Mouse (Mus musculus): ENCODE data around the gene Mvp. TPM values are rescaled to one million over a fixed set of nuclear protein-coding genes. Genes with fewer than 3 reads are reported as not detected.

The Mvp gene
- 3.9 and 5.7 TPM in 2 replicates for polyA plus RNA-seq (2012; rRNA removed)

GRCm38 (mm10) chr7:127014320-127014719 lies at the start of gene Mvp:
Gene Mvp, minus strand, starts transcription at chr7:127014621.

GRCm38 (mm10) chr7:127041851-127042672 lies 27.6 kb upstream of the Mvp start, which contains the start of gene Kif22:
Gene Kif22, minus strand, starts transcription at chr7:127042471.

GRCm38 (mm10) chr7:127026984-127027726 lies 12.7 kb upstream of the Mvp start, which contains the start of gene Maz:
Gene Maz, minus strand, starts transcription at chr7:127027037.

DNA sequence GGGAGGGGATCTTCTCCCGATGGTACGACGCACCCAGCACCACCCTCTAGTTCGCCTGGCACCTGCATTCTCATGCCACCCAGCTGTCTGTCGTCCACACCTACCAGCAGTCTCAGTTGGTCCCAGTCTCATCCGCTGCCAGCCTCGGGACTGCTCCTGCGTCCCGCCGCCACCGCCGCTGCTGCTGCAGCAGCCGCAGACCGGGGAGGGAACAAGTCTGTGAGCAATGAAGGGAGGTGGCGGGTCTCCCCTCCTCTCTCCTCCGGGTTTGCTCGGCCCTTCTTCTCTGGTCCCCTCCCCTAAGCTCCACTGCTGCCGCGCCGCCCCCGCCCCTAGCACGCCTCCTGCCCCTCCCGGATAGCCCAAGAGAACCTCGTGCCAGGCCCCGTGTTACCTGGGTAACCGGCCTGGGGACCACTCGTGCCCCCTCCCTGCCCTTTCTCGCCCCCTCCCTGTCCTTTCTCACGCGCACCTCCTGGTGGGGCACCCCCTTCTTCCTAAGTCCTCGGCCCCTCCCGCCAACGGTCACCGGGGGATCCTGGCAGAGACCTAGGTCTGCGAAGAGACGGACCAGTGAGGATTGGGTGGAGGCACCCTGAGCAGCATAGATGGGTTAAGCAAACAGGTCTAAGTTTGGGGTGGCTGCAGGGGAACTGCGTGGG lies 6.6 kb upstream of the Mvp start, which contains the start of the genes Gm42742 and Prrt2:
Gene Gm42742, minus strand, starts transcription at position 197 of the 662 bp plus-strand sequence.
Gene Prrt2, minus strand, starts transcription at position 311 of the 662 bp plus-strand sequence.

DNA sequence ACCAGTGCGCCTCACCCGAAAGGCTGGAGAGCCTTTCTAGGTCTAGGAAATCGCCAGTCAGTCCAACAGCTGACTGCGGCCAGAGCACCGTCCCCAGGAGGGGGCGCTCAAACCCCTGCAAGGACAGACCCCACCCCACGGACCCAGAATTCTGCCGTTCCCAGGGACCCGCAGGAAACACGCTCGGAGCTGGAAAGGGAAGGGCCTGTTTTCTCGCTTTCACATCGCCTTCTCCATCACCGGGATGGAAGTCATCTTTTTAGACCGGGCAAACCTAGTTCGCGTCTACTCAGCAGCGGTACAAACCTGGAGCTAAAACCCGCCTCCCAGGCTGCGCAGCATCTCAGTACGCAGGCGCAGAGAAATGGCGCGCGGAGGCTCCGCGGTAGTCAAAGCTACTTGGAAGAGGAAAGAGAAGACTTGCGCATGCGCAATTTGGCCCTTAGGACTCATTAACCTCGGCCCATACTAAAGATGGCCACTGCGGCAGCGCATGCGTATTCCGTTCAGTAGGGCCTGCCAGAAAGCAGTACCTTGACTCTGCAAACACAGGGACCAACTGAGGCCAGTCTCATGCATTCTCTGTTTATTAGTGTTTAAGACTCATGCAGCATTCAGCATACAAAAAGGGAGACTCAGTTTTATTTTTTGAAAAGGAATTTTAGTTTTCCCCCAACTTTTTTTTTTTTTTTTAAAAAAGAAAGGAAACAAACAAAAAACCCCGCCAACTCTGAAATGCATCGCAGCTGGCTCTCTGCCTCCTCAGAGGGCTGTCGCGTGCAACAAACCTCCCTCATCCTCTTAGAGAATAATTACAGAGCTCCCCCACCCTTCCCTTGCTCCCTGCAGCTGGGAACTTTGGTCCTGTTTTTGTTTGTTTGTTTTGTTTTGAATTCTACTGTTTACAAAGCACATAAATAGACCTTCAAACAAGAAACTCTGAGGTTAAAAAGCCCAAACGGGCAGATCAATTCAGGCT lies 2.8 kb upstream of the Mvp start, which contains the start of gene Pagr1a:
Gene Pagr1a, minus strand, starts transcription at position 382 of the 979 bp plus-strand sequence.

DNA sequence TGATC lies 1.9 kb upstream of the Mvp start, which contains the start of gene Pagr1b:
Gene Pagr1b, minus strand, starts transcription at position 4 of the 5 bp plus-strand sequence.

GRCm38 (mm10) chr7:126975950-126976866 lies 38.2 kb downstream of the Mvp start, which contains the start of gene Cdiptos:
Gene Cdiptos, minus strand, starts transcription at chr7:126976098.

DNA sequence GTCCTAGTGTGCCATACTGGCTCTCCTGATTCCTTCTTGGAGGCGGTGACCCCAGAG lies 38.7 kb downstream of the Mvp start, which contains the start of gene Cdipt:
Gene Cdipt, plus strand, starts transcription at position 22 of the 57 bp plus-strand sequence.

DNA sequence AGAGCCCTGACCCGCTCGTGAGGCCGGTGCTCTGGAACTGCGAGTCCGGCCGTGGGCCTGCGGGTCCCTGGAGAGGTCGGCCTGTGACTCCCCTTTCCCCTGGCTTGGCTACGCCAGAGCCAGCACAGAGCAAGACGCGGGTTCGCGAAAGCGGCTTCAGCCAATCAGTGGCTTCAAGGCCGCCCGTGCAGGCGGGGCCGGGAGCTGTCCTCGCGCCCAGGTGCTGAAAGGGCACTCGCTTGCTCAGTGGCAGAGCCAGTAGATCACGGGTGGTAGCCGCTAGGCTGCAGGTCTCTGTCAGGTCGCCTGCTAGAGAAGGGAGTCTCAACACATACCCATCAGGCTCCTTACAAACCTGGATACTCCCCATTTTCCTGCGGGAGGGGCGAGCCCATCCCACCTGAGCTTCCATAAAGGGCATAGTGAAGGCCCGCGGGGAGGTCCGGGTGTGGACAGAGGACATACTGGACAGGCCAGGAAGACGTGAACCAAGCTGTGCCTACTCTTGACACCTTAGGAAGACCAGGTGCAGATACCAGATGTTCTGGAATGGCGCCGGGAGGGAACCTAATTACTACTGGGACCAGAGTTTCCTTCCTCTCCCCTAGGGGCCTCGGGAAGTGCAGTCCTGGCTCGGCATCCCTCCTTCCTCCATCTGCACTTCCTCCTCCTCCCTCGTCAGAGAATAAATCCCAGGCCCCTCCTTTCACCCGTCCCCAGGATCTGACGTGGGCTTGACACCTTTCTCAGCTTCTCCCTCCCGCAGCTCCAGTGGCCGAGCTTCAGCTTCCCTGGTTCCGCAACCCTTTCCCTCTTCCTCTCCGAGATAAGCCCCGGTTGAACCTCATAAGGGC lies 64.4 kb downstream of the Mvp start, which contains the start of gene Sez6l2:
Gene Sez6l2, plus strand, starts transcription at position 771 of the 854 bp plus-strand sequence.

GRCm38 (mm10) chr7:126949403-126949792 lies 65.0 kb downstream of the Mvp start, which contains the start of gene Asphd1:
Gene Asphd1, minus strand, starts transcription at chr7:126949582.

Other genes starting within 250 kb of the Mvp start
- 10.8 and 13.6 TPM in 2 replicates for gene Gdpd3, start 248.3 kb downstream of the Mvp start, polyA plus RNA-seq (2012; rRNA removed)
- gene Ypel3, start 237.7 kb downstream of the Mvp start, polyA plus RNA-seq (2012; rRNA removed): 193 and 202 TPM in 2 replicates
- gene Tbx6, start 233.1 kb downstream of the Mvp start, polyA plus RNA-seq (2012; rRNA removed): 1.8 and 1.9 TPM in 2 replicates
- gene Ppp4c, start 222.1 kb downstream of the Mvp start, polyA plus RNA-seq (2012; rRNA removed): 212 and 213 TPM in 2 replicates
- 145 and 162 TPM in 2 replicates for gene Fam57b, start 217.0 kb downstream of the Mvp start, polyA plus RNA-seq (2012; rRNA removed)
- gene 4930451I11Rik, start 183.0 kb downstream of the Mvp start, polyA plus RNA-seq (2012; rRNA removed): not detected in 2 replicates
- 9.8 and 10.8 TPM in 2 replicates for gene Doc2a, start 167.2 kb downstream of the Mvp start, polyA plus RNA-seq (2012; rRNA removed)
- gene Hirip3, start 152.6 kb downstream of the Mvp start, polyA plus RNA-seq (2012; rRNA removed): 94.8 and 104 TPM in 2 replicates
- 82.6 and 86.4 TPM in 2 replicates for gene Ino80e, start 152.2 kb downstream of the Mvp start, polyA plus RNA-seq (2012; rRNA removed)
- gene Taok2, start 129.9 kb downstream of the Mvp start, polyA plus RNA-seq (2012; rRNA removed): 103 and 114 TPM in 2 replicates
- 30.6 and 32.0 TPM in 2 replicates for gene Tmem219, start 91.7 kb downstream of the Mvp start, polyA plus RNA-seq (2012; rRNA removed)
- 88.9 and 93.8 TPM in 2 replicates for gene Kctd13, start 85.7 kb downstream of the Mvp start, polyA plus RNA-seq (2012; rRNA removed)
- gene Asphd1, start 65.0 kb downstream of the Mvp start, polyA plus RNA-seq (2012; rRNA removed): 16.9 and 17.6 TPM in 2 replicates
- 72.8 and 76.2 TPM in 2 replicates for gene Sez6l2, start 64.1 kb downstream of the Mvp start, polyA plus RNA-seq (2012; rRNA removed)
- gene Cdipt, start 38.7 kb downstream of the Mvp start, polyA plus RNA-seq (2012; rRNA removed): 126 and 133 TPM in 2 replicates
- gene Cdiptos, start 38.5 kb downstream of the Mvp start, polyA plus RNA-seq (2012; rRNA removed): 0.85 and 0.95 TPM in 2 replicates
- gene Pagr1b, start 1.9 kb upstream of the Mvp start, polyA plus RNA-seq (2012; rRNA removed): 1.4 and 1.5 TPM in 2 replicates
- gene Pagr1a, start 2.7 kb upstream of the Mvp start, polyA plus RNA-seq (2012; rRNA removed): 15.3 and 18.9 TPM in 2 replicates
- gene Gm42742, start 6.5 kb upstream of the Mvp start, polyA plus RNA-seq (2012; rRNA removed): 111 and 124 TPM in 2 replicates
- gene Prrt2, start 6.6 kb upstream of the Mvp start, polyA plus RNA-seq (2012; rRNA removed): 54.6 and 70.1 TPM in 2 replicates
- gene Maz, start 12.4 kb upstream of the Mvp start, polyA plus RNA-seq (2012; rRNA removed): 309 and 326 TPM in 2 replicates
- gene Kif22, start 27.9 kb upstream of the Mvp start, polyA plus RNA-seq (2012; rRNA removed): 42.4 and 56.6 TPM in 2 replicates
- 0.10 TPM in 1 of 2 replicates, not detected in the other for gene Zg16, start 72.7 kb upstream of the Mvp start, polyA plus RNA-seq (2012; rRNA removed)
- 2.1 TPM in 2 replicates for gene AI467606, start 76.7 kb upstream of the Mvp start, polyA plus RNA-seq (2012; rRNA removed)
- gene Qprt, start 107.6 kb upstream of the Mvp start, polyA plus RNA-seq (2012; rRNA removed): 0.68 and 1.5 TPM in 2 replicates
- gene Spn, start 123.2 kb upstream of the Mvp start, polyA plus RNA-seq (2012; rRNA removed): 0.10 and 0.19 TPM in 2 replicates
- gene Cd2bp2, start 181.4 kb upstream of the Mvp start, polyA plus RNA-seq (2012; rRNA removed): 139 and 140 TPM in 2 replicates
- 55.6 and 59.0 TPM in 2 replicates for gene Tbc1d10b, start 193.8 kb upstream of the Mvp start, polyA plus RNA-seq (2012; rRNA removed)
- gene Mylpf, start 194.3 kb upstream of the Mvp start, polyA plus RNA-seq (2012; rRNA removed): 4.0 and 196 TPM in 2 replicates
- gene Zfp553, start 218.4 kb upstream of the Mvp start, polyA plus RNA-seq (2012; rRNA removed): 30.7 and 37.3 TPM in 2 replicates
- 28.1 and 35.9 TPM in 2 replicates for gene Sept1, start 218.5 kb upstream of the Mvp start, polyA plus RNA-seq (2012; rRNA removed)
- gene Zfp771, start 229.7 kb upstream of the Mvp start, polyA plus RNA-seq (2012; rRNA removed): 84.0 and 85.7 TPM in 2 replicates
- 95.6 and 105 TPM in 2 replicates for gene Dctpp1, start 246.1 kb upstream of the Mvp start, polyA plus RNA-seq (2012; rRNA removed)

All from central nervous system, embryonic 14 days (tissue).